Mouse (Mus musculus): Measurements from ENCODE around the gene Rassf2.

- TF ChIP-seq CTCF (IDR thresholded peaks at IDR 0.05; ENCODE audit: borderline replicate concordance, control insufficient read depth, extremely low read depth, insufficient read depth, low read length, poor library complexity) (no peak), POLR2A (IDR thresholded peaks at IDR 0.05; ENCODE audit: control insufficient read depth, extremely low read depth, insufficient read depth, low read length, poor library complexity) (no peak)
Measured at GRCm38 (mm10) chr2:132028107-132028506, 2.0 kb downstream of the Rassf2 start.
